Mouse (Mus musculus) C2C12 (cell line): ENCODE data around the gene Lypd3. TPM values are rescaled to one million over a fixed set of nuclear protein-coding genes. Genes with fewer than 3 reads are reported as not detected.

ENCODE experiments used
- H3K27me3 ChIP-seq: one replicate; pipeline ENCODE4 v1.6.1; 2011; ENCODE audit not compliant: control insufficient read depth, insufficient read depth, insufficient read length
- H3K36me3 ChIP-seq: one replicate; pipeline ENCODE4 v1.6.1; 2011; ENCODE audit not compliant: control insufficient read depth, insufficient read depth
- H3K4me3 ChIP-seq: one replicate; pipeline ENCODE4 v1.5.1; 2011; ENCODE audit warnings: mild to moderate bottlenecking, control low read depth; ENCODE audit not compliant: poor library complexity, insufficient read depth, severe bottlenecking
- H3K79me2 ChIP-seq: one replicate; pipeline ENCODE4 v1.6.1; 2011; ENCODE audit not compliant: control insufficient read depth, insufficient read depth
- H3K79me3 ChIP-seq: one replicate; pipeline ENCODE4 v1.6.1; 2011; ENCODE audit warnings: low read depth, control low read depth
- H3ac ChIP-seq: one replicate; pipeline ENCODE3; 2011; ENCODE audit warnings: low read depth; ENCODE audit not compliant: control insufficient read depth, insufficient read length
- CEBPB ChIP-seq: IDR thresholded peaks from one replicate; pipeline ENCODE4 v1.6.1; 2011; ENCODE audit warnings: low read depth, mild to moderate bottlenecking, control low read depth, moderate library complexity
- CTCF ChIP-seq: IDR thresholded peaks from one replicate; pipeline ENCODE4 v1.5.1; 2011; ENCODE audit not compliant: control insufficient read depth, insufficient read depth, insufficient read length
- FOSL1 ChIP-seq: IDR thresholded peaks from one replicate; pipeline ENCODE4 v1.8.0; 2011; ENCODE audit warnings: mild to moderate bottlenecking, low read length; ENCODE audit not compliant: poor library complexity, insufficient read depth, severe bottlenecking
- MAX ChIP-seq: IDR thresholded peaks from one replicate; pipeline ENCODE4 v1.6.1; 2011; ENCODE audit warnings: mild to moderate bottlenecking, control low read depth
- MYOD1 ChIP-seq: IDR thresholded peaks from one replicate; pipeline ENCODE4 v1.6.1; 2011; ENCODE audit warnings: low read depth; ENCODE audit not compliant: control insufficient read depth, insufficient read length
- MYOG ChIP-seq: IDR thresholded peaks from one replicate; pipeline ENCODE4 v1.6.1; 2011; ENCODE audit not compliant: control insufficient read depth, insufficient read length; ENCODE audit errors: extremely low read depth
- USF1 ChIP-seq: IDR thresholded peaks from one replicate; pipeline ENCODE4 v1.6.1; 2011; ENCODE audit warnings: low read depth, mild to moderate bottlenecking, control low read depth, moderate library complexity
- polyA plus RNA-seq: library from polyadenylated mRNA; unstranded; fragments of >200 nt; fragmentation: generic; extraction: Trizol; gene quantifications from one replicate; pipeline ENCODE4 v1.2.1, GENCODE M21; 2012; ENCODE audit warnings: missing spikeins

Gene Lypd3
- polyA plus RNA-seq, 1 experiment, result not detected

DNA sequence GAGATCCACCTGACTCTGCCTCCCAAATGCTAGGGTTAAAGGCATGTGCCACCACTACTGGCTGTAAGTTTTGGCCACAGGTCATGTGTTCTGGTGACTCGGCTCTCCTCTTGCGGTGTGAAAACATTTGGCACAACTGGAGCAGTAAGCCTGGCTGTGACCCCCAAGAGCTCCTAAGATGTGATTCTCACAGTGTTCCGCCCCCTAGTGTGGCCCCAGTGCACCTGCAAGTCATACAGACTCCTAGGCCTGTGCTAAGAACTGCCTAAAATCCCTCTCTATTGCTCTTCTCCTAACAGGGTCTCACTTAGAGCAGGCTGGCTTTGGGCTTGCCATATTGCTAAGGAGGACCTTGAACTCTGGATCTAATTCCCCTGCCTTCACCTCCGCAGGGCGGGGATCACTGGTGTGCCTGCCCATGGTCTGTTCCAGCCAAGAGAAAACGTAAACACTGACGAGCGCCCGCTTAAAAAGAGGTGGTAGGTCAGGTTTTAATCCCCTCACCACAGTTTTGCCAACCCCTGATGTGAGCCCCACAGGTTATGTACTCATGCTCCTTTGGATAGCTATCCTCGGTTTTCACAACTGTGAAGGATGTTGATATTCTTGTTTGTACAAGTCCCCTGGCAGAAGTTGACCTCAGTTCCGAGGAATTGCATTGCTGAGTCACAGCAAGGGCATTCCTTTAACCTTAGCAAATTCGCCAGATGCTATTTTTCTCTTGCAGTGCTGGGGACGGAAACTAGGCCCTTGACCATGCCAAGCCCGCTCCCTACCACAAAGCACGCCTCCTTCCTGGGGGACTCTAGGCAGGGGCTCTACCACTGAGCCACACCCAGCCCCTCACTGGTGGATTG is 36.9 kb upstream of the Lypd3 start:
- Histone ChIP-seq H3K4me3 (no peak overlapping the region), H3K79me3 (no peaks in the 10 kb centered on the region), H3K27me3 (no peaks in the 10 kb centered on the region), H3K79me2 (no peaks in the 10 kb centered on the region), H3K36me3 (no peaks in the 10 kb centered on the region), H3ac (no peak overlapping the region)
- TF ChIP-seq MYOG (no peak), CEBPB (no peak), MAX (no peak), FOSL1 (peak; percentile 43), MYOD1 (peak; percentile 27), CTCF (no peak)

DNA sequence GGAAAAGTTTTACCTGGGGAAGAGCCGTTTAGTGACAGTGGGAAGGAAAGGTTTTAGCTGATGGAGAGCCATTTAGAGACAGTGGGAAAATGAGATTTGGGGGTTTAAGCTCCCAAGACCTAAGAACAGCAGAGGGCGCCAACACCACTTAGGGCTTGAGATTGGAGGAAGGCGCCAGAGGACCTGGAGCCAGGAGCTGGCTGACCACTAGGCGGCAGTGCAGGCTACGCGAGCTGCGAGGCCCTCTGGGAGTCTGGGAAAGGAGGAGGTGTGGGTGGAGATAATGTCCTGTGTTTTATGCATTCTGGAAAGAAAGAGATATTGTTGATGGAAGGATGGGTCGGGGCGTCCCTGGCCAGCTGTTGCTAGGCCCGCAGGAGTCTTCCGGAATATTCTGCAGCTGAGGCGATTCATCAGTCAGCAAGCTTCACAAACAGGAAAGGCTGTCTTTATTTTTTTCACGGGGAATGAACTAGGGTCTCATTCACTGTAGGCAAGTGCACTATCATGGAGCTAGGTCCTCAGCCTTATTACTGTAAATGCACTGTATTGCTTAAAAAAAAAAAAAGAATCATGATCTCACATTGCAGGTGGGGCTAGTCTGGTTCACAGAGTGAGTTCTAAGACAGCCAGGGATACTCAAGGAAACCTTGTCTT is 35.3 kb upstream of the Lypd3 start:
- TF ChIP-seq CTCF (peak; percentile 99), MYOD1 (peak; percentile 15), MYOG (no peak)
- no peaks in the 10 kb centered on the region for H3K79me3 ChIP-seq
- no peak overlapping the region for H3ac ChIP-seq
- H3K27me3 ChIP-seq, result no peaks in the 10 kb centered on the region
- H3K79me2 ChIP-seq, result no peaks in the 10 kb centered on the region
- no peak overlapping the region for H3K4me3 ChIP-seq
- no peaks in the 10 kb centered on the region for H3K36me3 ChIP-seq

DNA sequence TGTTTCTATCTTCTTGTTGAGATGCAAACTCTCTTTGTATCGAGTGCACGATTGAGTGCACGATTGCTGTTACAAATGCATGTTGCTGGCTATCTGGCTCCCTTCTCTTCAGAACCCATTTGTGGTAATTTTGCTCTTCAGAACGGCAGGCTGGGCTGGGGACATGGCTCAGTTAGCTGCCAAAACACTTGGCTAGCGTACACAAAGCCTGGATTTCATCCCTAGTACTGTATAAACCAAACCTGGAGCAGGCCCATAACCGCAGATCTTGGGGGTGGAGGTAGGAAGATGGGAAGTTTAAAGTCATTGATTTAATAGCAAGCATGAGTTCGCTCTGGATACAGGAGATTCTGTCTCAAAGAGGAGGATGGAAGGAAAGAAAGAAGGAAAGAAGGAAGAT is 30.8 kb upstream of the Lypd3 start:
- Histone ChIP-seq H3K79me2 (no peaks in the 10 kb centered on the region), H3K27me3 (no peaks in the 10 kb centered on the region), H3K4me3 (no peak overlapping the region)

DNA sequence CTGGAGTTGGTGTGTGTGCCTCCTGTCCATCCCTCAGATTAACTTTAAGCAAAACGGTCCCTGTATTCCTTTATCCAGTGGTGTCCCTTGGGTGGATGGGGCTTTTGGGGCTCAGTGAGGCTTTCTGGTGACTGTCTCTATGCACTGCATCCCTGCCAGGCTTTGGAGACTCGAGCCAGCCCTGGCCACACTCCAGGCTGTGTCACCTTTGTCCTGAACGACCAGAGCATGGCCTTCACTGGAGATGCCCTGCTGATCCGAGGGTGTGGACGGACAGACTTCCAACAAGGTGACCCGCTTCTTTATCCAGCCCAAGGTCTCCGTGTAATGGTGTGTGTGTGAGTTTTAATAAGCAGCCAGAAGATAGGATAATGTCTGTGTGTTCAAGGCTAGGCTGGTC is 30.3 kb upstream of the Lypd3 start:
- Histone ChIP-seq H3ac (no peak overlapping the region), H3K27me3 (no peaks in the 10 kb centered on the region), H3K79me2 (no peaks in the 10 kb centered on the region), H3K4me3 (no peak overlapping the region), H3K36me3 (no peaks in the 10 kb centered on the region), H3K79me3 (no peaks in the 10 kb centered on the region)
- no peak for TF ChIP-seq MAX
- no peak for TF ChIP-seq MYOG
- no peak for TF ChIP-seq FOSL1
- no peak for TF ChIP-seq USF1
- TF ChIP-seq CTCF, result no peak
- no peak for TF ChIP-seq CEBPB
- TF ChIP-seq MYOD1, result no peak

More for the DNA sequence above, 30.8 kb upstream of the Lypd3 start:
- Histone ChIP-seq H3ac (no peak overlapping the region), H3K79me3 (no peaks in the 10 kb centered on the region), H3K36me3 (no peaks in the 10 kb centered on the region)
- no peak for TF ChIP-seq CEBPB
- TF ChIP-seq USF1, result no peak
- TF ChIP-seq CTCF, result no peak
- no peak for TF ChIP-seq MYOG
- TF ChIP-seq FOSL1, result no peak
- no peak for TF ChIP-seq MYOD1
- no peak for TF ChIP-seq MAX

DNA sequence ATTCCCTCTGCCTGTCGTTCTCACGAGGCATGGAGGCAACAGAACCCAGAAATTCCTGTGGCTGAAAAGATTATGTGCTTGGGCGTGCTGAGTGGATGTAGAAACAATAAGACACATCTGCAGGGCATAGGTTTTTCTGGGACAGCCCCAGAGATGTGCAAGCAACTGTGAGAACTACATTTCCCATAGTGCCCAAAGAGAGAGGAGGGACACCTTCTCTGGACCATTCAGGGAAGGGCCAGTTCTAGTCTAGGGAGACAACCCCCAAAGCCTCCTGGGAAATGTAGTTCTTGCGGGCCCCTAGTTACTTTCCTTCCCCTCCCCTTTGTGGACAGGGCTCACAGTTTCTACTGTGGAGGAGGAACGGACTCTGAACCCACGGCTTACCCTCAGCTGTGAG is 28.3 kb upstream of the Lypd3 start:
- H3ac ChIP-seq, result no peak overlapping the region
- no peaks in the 10 kb centered on the region for H3K27me3 ChIP-seq
- H3K36me3 ChIP-seq, result no peaks in the 10 kb centered on the region
- no peaks in the 10 kb centered on the region for H3K79me3 ChIP-seq
- TF ChIP-seq FOSL1, result no peak
- TF ChIP-seq MYOG, result no peak
- no peak for TF ChIP-seq MAX
- no peak for TF ChIP-seq MYOD1
- no peak for TF ChIP-seq CEBPB
- no peak for TF ChIP-seq USF1
- TF ChIP-seq CTCF, result no peak
- no peak overlapping the region for H3K4me3 ChIP-seq
- H3K79me2 ChIP-seq, result no peaks in the 10 kb centered on the region

DNA sequence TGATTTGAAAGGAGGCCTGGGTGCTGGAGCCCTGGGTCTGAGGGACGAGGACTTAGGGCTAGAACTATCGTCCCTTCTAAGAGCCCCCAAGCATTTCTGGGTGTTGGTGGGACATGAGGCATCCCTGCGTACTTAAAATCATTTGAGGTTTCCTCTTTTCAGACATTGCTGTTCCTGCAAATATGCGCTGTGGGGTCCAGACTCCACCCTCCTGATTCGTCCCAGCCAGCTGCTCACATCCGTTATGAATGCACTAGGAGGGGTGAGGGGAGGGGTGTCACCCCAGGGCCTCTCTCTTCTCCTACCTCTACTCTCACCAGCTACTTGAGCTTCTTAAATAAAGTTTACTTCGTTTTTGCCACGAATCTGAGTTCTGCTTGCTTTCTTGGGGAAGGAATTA is 27.8 kb upstream of the Lypd3 start:
- Histone ChIP-seq H3ac (no peak overlapping the region), H3K79me2 (no peaks in the 10 kb centered on the region), H3K79me3 (no peaks in the 10 kb centered on the region), H3K36me3 (no peaks in the 10 kb centered on the region), H3K4me3 (no peak overlapping the region), H3K27me3 (no peaks in the 10 kb centered on the region)
- TF ChIP-seq USF1, result no peak
- TF ChIP-seq MYOD1, result peak; percentile 52
